Mouse (Mus musculus) forebrain, embryonic 16.5 days (tissue): ENCODE measurements around the gene Snph. TPM values are rescaled to one million over a fixed set of nuclear protein-coding genes. Genes with fewer than 3 reads are reported as not detected.
A peak's percentile ranks its signal among the peaks of the same experiment; 100 is the strongest.

Source experiments
- ATAC-seq: fragments of 200-750 bp; cut with Nextera tagmentation; 2 replicates; pipeline ENCODE4 v1.8.0; 2017; ENCODE audit warnings: mild to moderate bottlenecking, moderate library complexity
- H3K27ac ChIP-seq: fragments of 300-500 bp; sonication (generic); 2 replicates; pipeline ENCODE4 v1.5.1; 2014; ENCODE audit warnings: low read length, control low read depth
- H3K27me3 ChIP-seq: fragments of 300-500 bp; sonication (generic); replicated peaks from 2 replicates; pipeline ENCODE4 v1.6.1; 2014; ENCODE audit warnings: low read length; ENCODE audit not compliant: control insufficient read depth, insufficient read depth
- H3K36me3 ChIP-seq: fragments of 300-500 bp; sonication (generic); 2 replicates; pipeline ENCODE4 v1.6.1; 2014; ENCODE audit not compliant: control insufficient read depth, insufficient read depth
- H3K4me1 ChIP-seq: fragments of 300-500 bp; sonication (generic); replicated peaks from 2 replicates; pipeline ENCODE4 v1.6.1; 2014; ENCODE audit warnings: low read length; ENCODE audit not compliant: control insufficient read depth, insufficient read depth
- H3K4me2 ChIP-seq: fragments of 300-500 bp; sonication (generic); 2 replicates; pipeline ENCODE4 v1.6.1; 2014; ENCODE audit warnings: mild to moderate bottlenecking, low read length, control low read depth
- H3K4me3 ChIP-seq: fragments of 300-500 bp; sonication (generic); replicated peaks from 2 replicates; pipeline ENCODE4 v1.5.1; 2014; ENCODE audit warnings: mild to moderate bottlenecking, low read length, control low read depth
- H3K9ac ChIP-seq: fragments of 300-500 bp; sonication (generic); replicated peaks from 2 replicates; pipeline ENCODE4 v1.6.1; 2014; ENCODE audit warnings: low read depth, low read length, control low read depth
- H3K9me3 ChIP-seq: fragments of 300-500 bp; sonication (generic); 2 replicates; pipeline ENCODE4 v1.6.1; 2016; ENCODE audit warnings: low read length; ENCODE audit not compliant: control insufficient read depth
- WGBS: fragments of 180-500 bp; shearing (Covaris S2); extraction: QIAGEN DNeasy Blood & Tissue Kit; methylation state at CpG from one replicate; pipeline ENCODE4 v1.1.7; 2014; 5-methylcytosine and 5-hydroxymethylcytosine counted together
- polyA plus RNA-seq: library from polyadenylated mRNA; unstranded; fragments of >200 nt; fragmentation: Nextera tagmentation; extraction: Ambion mirVana; gene quantifications from 2 replicates; pipeline ENCODE4 v1.2.1, GENCODE M21; 2015

Gene Snph
- polyA plus RNA-seq, 1 experiment from 2014 or later, result 14.8 TPM

GRCm38 (mm10) chr2:151575699-151576389 is 56.5 kb downstream of the Snph start:
- Histone ChIP-seq H3K4me2 (peak overlapping the region; percentile 92), H3K27ac (peak overlapping the region; percentile 86), H3K4me3 (peak overlapping the region; percentile 57), H3K9ac (peak overlapping the region; percentile 68), H3K9me3 (no peaks in the 10 kb centered on the region), H3K27me3 (peaks cover 2% of the 10 kb centered on the region; the same call in 1 of the 2 replicates), H3K4me1 (peaks cover 14% of the 10 kb centered on the region), H3K36me3 (no peaks in the 10 kb centered on the region)
- ATAC-seq, result peak; percentile 99
- WGBS, result under 1% methylated on average over 38 of the region's 38 CpGs

GRCm38 (mm10) chr2:151575119-151575698 is 57.2 kb downstream of the Snph start:
- 26% methylated on average over 7 of the region's 7 CpGs for WGBS
- H3K4me2 ChIP-seq, result peak overlapping the region; percentile 92

GRCm38 (mm10) chr2:151574607-151575006 is 57.8 kb downstream of the Snph start:
- no peaks in the 10 kb centered on the region for H3K36me3 ChIP-seq
- no peak overlapping the region for H3K4me2 ChIP-seq
- no peak for ATAC-seq

More at GRCm38 (mm10) chr2:151575119-151575698, 57.2 kb downstream of the Snph start:
- H3K27ac ChIP-seq, result peak overlapping the region; percentile 86
- H3K4me1 ChIP-seq, result peaks cover 14% of the 10 kb centered on the region
- H3K4me3 ChIP-seq, result peak overlapping the region; percentile 57
- ATAC-seq, result no peak
- no peaks in the 10 kb centered on the region for H3K36me3 ChIP-seq
- H3K27me3 ChIP-seq, result peaks cover 2% of the 10 kb centered on the region; the same call in 1 of the 2 replicates
- peak overlapping the region; percentile 68 for H3K9ac ChIP-seq
- no peaks in the 10 kb centered on the region for H3K9me3 ChIP-seq

GRCm38 (mm10) chr2:151573667-151574066 is 58.7 kb downstream of the Snph start:
- Histone ChIP-seq H3K27ac (no peak overlapping the region), H3K9ac (no peak overlapping the region), H3K9me3 (no peaks in the 10 kb centered on the region), H3K4me1 (peaks cover 14% of the 10 kb centered on the region), H3K4me2 (no peak overlapping the region), H3K4me3 (no peak overlapping the region), H3K27me3 (no peaks in the 10 kb centered on the region; the same call in 1 of the 2 replicates), H3K36me3 (no peaks in the 10 kb centered on the region)
- ATAC-seq, result no peak
- 74% methylated on average over 3 of the region's 3 CpGs for WGBS

More at GRCm38 (mm10) chr2:151574607-151575006, 57.8 kb downstream of the Snph start:
- Histone ChIP-seq H3K4me1 (peaks cover 14% of the 10 kb centered on the region), H3K27me3 (peaks cover 2% of the 10 kb centered on the region; the same call in 1 of the 2 replicates), H3K9me3 (no peaks in the 10 kb centered on the region), H3K27ac (no peak overlapping the region), H3K4me3 (no peak overlapping the region), H3K9ac (0 out of 2 replicates have a peak overlapping the region, but pooled peaks have one; percentile 9)
- WGBS, result 66% methylated on average over 5 of the region's 5 CpGs

- Histone ChIP-seq H3K36me3 (no peaks in the 10 kb centered on the region), H3K4me3 (no peak within 1 kb of the TSS), H3K9ac (no peak within 1 kb of the TSS), H3K27me3 (no peaks in the 10 kb centered on the region; the same call in 1 of the 2 replicates), H3K27ac (no peak within 1 kb of the TSS), H3K9me3 (no peaks in the 10 kb centered on the region), H3K4me1 (peaks cover 14% of the 10 kb centered on the region), H3K4me2 (no peak within 1 kb of the TSS)
- 70% methylated on average over 17 of the region's 17 CpGs for WGBS
- ATAC-seq, result no peak
Measured at GRCm38 (mm10) chr2:151571873-151572700, 60.3 kb downstream of the Snph start, which contains the start of gene Sdcbp2. TSS of gene Sdcbp2 (plus strand) at chr2:151572622.

GRCm38 (mm10) chr2:151569452-151569851 is 62.9 kb downstream of the Snph start:
- no peak overlapping the region for H3K9ac ChIP-seq
- H3K9me3 ChIP-seq, result no peaks in the 10 kb centered on the region
- no peak for ATAC-seq
- H3K27me3 ChIP-seq, result no peaks in the 10 kb centered on the region
- no peaks in the 10 kb centered on the region for H3K4me1 ChIP-seq
- H3K36me3 ChIP-seq, result no peaks in the 10 kb centered on the region
- H3K27ac ChIP-seq, result no peak overlapping the region
- H3K4me3 ChIP-seq, result no peak overlapping the region
- H3K4me2 ChIP-seq, result no peak overlapping the region
- WGBS, result 74% methylated on average over 2 of the region's 2 CpGs

GRCm38 (mm10) chr2:151566856-151567255 is 65.5 kb downstream of the Snph start:
- no peak for ATAC-seq
- no peak overlapping the region for H3K4me3 ChIP-seq
- no peak overlapping the region for H3K27ac ChIP-seq
- peaks cover under 1% of the 10 kb centered on the region; the same call in 1 of the 2 replicates for H3K36me3 ChIP-seq
- no peaks in the 10 kb centered on the region for H3K27me3 ChIP-seq
- no peak overlapping the region for H3K4me2 ChIP-seq
- no peaks in the 10 kb centered on the region for H3K4me1 ChIP-seq
- no peak overlapping the region for H3K9ac ChIP-seq
- WGBS, result 85% methylated on average over 6 of the region's 6 CpGs
- no peaks in the 10 kb centered on the region for H3K9me3 ChIP-seq

GRCm38 (mm10) chr2:151564986-151565385 is 67.4 kb downstream of the Snph start:
- Histone ChIP-seq H3K9ac (no peak overlapping the region), H3K27ac (no peak overlapping the region), H3K9me3 (no peaks in the 10 kb centered on the region), H3K4me3 (no peak overlapping the region), H3K36me3 (peaks cover 9% of the 10 kb centered on the region), H3K4me1 (no peaks in the 10 kb centered on the region), H3K27me3 (no peaks in the 10 kb centered on the region), H3K4me2 (no peak overlapping the region)
- no peak for ATAC-seq
- WGBS, result 74% methylated on average over 3 of the region's 3 CpGs

GRCm38 (mm10) chr2:151564006-151564405 is 68.4 kb downstream of the Snph start:
- no peak overlapping the region for H3K4me3 ChIP-seq
- no peak overlapping the region for H3K4me2 ChIP-seq
- H3K27ac ChIP-seq, result no peak overlapping the region
- 91% methylated on average over 1 of the region's 1 CpGs for WGBS
- H3K27me3 ChIP-seq, result no peaks in the 10 kb centered on the region
- ATAC-seq, result no peak
- H3K36me3 ChIP-seq, result peaks cover 17% of the 10 kb centered on the region
- H3K9ac ChIP-seq, result no peak overlapping the region
- H3K4me1 ChIP-seq, result no peaks in the 10 kb centered on the region
- H3K9me3 ChIP-seq, result no peaks in the 10 kb centered on the region
